Mouse (Mus musculus) CH12.LX (cell line): ENCODE measurements at regions not wholly inside any gene's neighbourhood (a gene's known extent, or its start where the extent isn't known, plus 50 kb on each side); places are given as distances from the start of the nearest gene placed in this dataset.

Source experiments
- CTCF ChIP-seq, 2 experiments: IDR thresholded peaks in 1 of 2; conservative IDR thresholded peaks in 1 of 2; 2 replicates each; pipeline ENCODE4 v1.5.1; 2011 to 2012; ENCODE audit warnings: low read depth in 2 of 2, low read length in 2 of 2, improper control_type of control experiment in 1 of 2, inconsistent platforms in 1 of 2, mild to moderate bottlenecking in 1 of 2, moderate library complexity in 1 of 2
- HCFC1 ChIP-seq: IDR thresholded peaks from 2 replicates; pipeline ENCODE4 v1.6.1; 2012; ENCODE audit warnings: low read depth, mild to moderate bottlenecking, inconsistent platforms, low read length, improper control_type of control experiment
- MAFK ChIP-seq: IDR thresholded peaks from 2 replicates; pipeline ENCODE4 v1.6.1; 2011; ENCODE audit warnings: low read length, improper control_type of control experiment; ENCODE audit not compliant: insufficient replicate concordance
- NELFE ChIP-seq: IDR thresholded peaks from 2 replicates; pipeline ENCODE4 v1.6.1; 2011; ENCODE audit warnings: low read depth, low read length, improper control_type of control experiment
- USF1 ChIP-seq: IDR thresholded peaks from 2 replicates; pipeline ENCODE4 v1.6.1; 2014; ENCODE audit warnings: low read depth, mild to moderate bottlenecking, inconsistent platforms, low read length, improper control_type of control experiment
- ZKSCAN1 ChIP-seq: IDR thresholded peaks from 2 replicates; pipeline ENCODE4 v1.6.1; 2012; ENCODE audit warnings: low read depth, inconsistent platforms, low read length, improper control_type of control experiment, borderline replicate concordance

GRCm38 (mm10) chr4:23703626-23704025, 792.6 kb upstream of the Mms22l start:
- no peak for TF ChIP-seq NELFE
- no peak for TF ChIP-seq HCFC1
- TF ChIP-seq MAFK, result no peak
- TF ChIP-seq USF1, result no peak
- TF ChIP-seq CTCF (conservative IDR thresholded peaks at IDR 0.05 in 1 of 2, IDR thresholded peaks at IDR 0.05 in 1 of 2; ENCODE audit: low read depth in 2 of 2, low read length in 2 of 2), result no peak
- no peak for TF ChIP-seq ZKSCAN1
